Mouse (Mus musculus) effector memory CD4-positive, alpha-beta T cell, adult 7 months (primary cell): ENCODE results near the gene Ntn3. TPM values are rescaled to one million over a fixed set of nuclear protein-coding genes. Genes with fewer than 3 reads are reported as not detected.

Experiments
- polyA plus RNA-seq: library from polyadenylated mRNA; unstranded; fragments of 100-300 nt; shearing (Covaris generic); gene quantifications from one replicate; pipeline ENCODE4 v1.2.1, GENCODE M21; 2017

Ntn3 gene
- polyA plus RNA-seq: 0.61 TPM

DNA sequence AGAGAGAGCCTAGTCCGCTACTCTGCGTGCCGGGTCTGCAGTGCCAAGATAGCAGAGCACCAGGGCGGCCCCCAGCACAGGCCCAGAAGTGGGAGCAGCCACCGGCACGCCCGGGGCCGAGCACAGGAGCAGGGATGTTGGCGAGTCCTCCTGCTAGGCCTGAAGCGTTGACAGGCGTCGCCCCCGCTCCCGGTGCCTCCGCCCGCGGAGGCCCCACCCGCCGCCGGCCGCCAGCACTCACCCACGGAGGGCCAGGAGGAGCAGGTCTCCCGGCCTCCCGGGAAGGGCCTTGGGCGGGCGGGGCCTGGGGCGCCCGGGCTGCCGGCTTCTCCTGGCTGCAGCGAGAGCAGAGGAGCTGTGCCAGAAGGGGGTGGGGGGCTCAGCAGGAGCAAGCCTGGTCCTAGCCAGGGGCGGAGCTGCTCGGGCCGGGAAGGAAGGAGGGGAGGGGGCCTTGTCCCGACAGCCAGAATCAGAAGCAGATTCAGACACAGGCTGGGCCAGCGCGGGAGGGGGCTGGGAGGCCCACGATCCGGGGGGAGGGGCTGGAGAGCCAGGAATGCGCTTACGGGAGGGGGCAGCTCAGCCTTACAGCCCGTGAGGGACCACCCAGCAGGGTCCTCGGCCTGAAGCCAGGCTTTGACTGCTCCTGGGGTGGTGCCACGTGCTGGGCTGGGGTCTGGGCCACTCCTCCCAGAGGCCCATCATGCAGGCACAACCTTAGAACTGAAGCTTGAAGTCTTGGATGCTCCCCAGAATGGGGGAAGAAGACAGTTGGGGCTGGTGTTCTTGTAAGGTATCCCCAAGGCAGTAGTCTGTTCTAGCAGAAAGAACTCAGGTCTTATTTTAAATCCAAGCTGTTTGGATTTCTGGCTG lies at the start of gene Ntn3:
Gene Ntn3, minus strand, starts transcription at position 489 of the 873 bp plus-strand sequence.

GRCm38 (mm10) chr17:24251320-24252069 lies 42.2 kb upstream of the Ntn3 start, which contains the start of gene Ccnf:
Ccnf (minus strand) TSS chr17:24251484.

GRCm38 (mm10) chr17:24220435-24221411 lies 11.4 kb upstream of the Ntn3 start, which contains the start of gene Tedc2:
Tedc2 (minus strand) TSS chr17:24220851.

DNA sequence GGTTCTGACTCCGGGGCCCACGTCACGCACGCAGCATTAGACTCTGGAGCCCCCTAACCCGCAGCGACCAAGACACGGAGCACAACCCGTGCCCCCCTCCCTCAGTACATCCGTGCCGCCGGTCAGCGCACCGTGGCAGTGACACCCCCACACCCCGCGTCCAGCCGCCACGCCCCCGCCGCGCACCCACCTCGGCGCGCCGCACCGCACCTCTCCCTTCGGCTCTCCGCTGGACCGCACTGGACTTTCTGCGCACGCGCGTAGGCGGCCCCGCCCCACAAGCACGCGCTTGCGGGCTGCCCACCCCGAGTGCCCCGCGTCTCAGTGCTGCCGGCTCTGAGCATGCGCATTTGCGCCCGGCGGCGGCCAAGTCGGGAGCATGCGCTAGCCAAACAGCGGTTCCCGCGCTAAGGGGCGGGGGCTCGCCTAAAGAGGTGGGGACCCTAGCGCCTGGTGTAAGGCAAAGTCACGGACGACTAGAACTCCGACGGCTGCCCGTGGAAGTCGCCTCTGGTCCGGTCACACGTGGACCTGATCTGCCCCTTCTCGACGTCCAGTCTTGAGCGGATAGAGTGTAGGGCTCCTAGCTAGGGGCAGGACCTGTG lies 3.9 kb downstream of the Ntn3 start, which contains the start of gene Tbc1d24:
Gene Tbc1d24, minus strand, starts transcription at position 279 of the 605 bp plus-strand sequence.

GRCm38 (mm10) chr17:24169317-24170065 lies 39.8 kb downstream of the Ntn3 start, which contains the start of gene Atp6v0c:
Atp6v0c (minus strand) TSS chr17:24169702.

DNA sequence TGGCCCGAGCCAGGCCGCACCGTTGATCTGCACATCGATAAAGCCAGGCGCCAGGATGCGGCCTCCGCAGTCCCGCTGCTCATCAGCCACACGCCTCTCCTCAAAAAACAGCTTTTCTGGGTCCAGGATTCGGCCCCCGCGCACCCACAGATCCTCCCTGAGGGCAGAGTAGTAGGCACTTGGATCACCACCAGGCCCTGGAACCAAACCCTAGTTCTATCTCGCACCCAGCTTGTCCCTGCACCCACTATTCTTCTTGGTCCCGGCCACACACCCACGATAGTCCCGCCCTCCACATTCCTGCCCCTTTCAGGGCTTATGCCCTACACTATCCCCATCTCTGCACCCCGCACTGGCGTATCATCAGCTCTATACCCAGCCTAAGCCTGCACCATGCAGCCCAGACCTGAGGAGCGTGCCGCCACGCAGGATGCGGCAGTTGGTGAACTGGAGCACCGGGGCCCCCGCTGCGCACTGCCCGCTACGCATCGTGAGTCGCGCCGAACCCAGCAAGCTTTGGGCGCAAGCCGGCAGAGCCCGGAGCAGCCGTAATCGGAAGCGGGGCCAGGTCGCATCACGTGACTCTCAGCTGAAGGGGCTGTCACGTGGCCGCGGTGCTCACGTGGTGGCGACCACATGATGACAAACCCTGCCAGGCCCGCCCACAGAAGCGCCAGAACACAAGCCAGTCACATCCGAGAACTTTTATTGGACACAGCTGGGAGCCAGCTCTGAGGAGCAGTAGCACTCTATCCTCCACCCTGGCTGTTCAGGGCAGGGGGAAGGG lies 46.0 kb downstream of the Ntn3 start, which contains the start of gene Amdhd2:
Gene Amdhd2, minus strand, starts transcription at position 591 of the 787 bp plus-strand sequence.

Other genes starting within 250 kb of the Ntn3 start
- 5.7 TPM for gene Prss30, start 229.0 kb downstream of the Ntn3 start, polyA plus RNA-seq
- not detected for gene Prss22, start 211.4 kb downstream of the Ntn3 start, polyA plus RNA-seq
- 0.30 TPM for gene Prss27, start 171.4 kb downstream of the Ntn3 start, polyA plus RNA-seq
- gene Kctd5, start 136.0 kb downstream of the Ntn3 start, polyA plus RNA-seq: 27.7 TPM
- 58.9 TPM for gene Pdpk1, start 58.6 kb downstream of the Ntn3 start, polyA plus RNA-seq
- gene Amdhd2, start 45.8 kb downstream of the Ntn3 start, polyA plus RNA-seq: 17.6 TPM
- 400 TPM for gene Atp6v0c, start 39.8 kb downstream of the Ntn3 start, polyA plus RNA-seq
- 1.1 TPM for gene Tbc1d24, start 4.0 kb downstream of the Ntn3 start, polyA plus RNA-seq
- gene Tedc2, start 11.3 kb upstream of the Ntn3 start, polyA plus RNA-seq: 3.1 TPM
- gene Ccnf, start 42.0 kb upstream of the Ntn3 start, polyA plus RNA-seq: 1.4 TPM
- 0.46 TPM for gene Abca17, start 141.5 kb upstream of the Ntn3 start, polyA plus RNA-seq
- 18.0 TPM for gene Abca3, start 142.4 kb upstream of the Ntn3 start, polyA plus RNA-seq
- 197 TPM for gene Rnps1, start 205.0 kb upstream of the Ntn3 start, polyA plus RNA-seq
- gene Eci1, start 217.1 kb upstream of the Ntn3 start, polyA plus RNA-seq: 57.8 TPM
- gene Dnase1l2, start 233.6 kb upstream of the Ntn3 start, polyA plus RNA-seq: 2.1 TPM